Comparison of ENCODE assay signal across 20 mouse cellular contexts in the genomic region with DNA sequence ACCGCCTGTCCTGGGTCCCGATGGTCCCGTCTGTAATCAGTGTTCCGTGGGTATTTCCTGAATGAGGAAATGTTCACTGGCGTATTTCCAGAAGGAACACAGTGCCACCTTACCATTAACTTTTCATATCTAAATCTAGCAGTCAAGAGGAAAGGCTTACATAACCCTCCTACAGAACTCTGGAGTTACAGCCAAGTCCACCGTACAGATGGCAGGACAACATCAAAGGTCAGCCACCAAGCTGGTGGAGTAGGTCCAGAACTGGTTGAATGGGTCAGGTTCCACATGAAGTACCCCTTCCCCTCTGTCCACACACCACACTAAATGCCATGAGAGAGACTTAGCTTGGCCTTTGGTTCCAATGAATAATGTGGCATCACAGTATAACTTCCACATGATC.
DNase-seq lines count a peak whose midpoint lies in the region; ATAC-seq and TF ChIP-seq lines count a peak whose summit lies in the region.
"Had no signal": no experiment of that assay in that cellular context is flagged by ENCODE, and none has a peak within 500 bp of the region (broad histone marks: within the 10 kb centered on the region; RNA-seq: fewer than 3 reads in every experiment).

No protein-coding gene starts in this region.

- DNase-seq in kidney, adult 11 months, result peak; percentile 25
- DNase-seq in kidney, adult 9 months, result peak; percentile 53
- DNase-seq in kidney, postnatal 10 days, result no peak
- peak; percentile 27 for DNase-seq in lung, postnatal 0 days (ENCODE audit: low spot score)
- DNase-seq in lung, postnatal 14 days, result no peak
- peak; percentile 14 for DNase-seq in midbrain, embryonic 11.5 days (ENCODE audit: low spot score, missing footprints)
- no peak for DNase-seq in midbrain, postnatal 0 days (ENCODE audit: low spot score)
- DNase-seq: adrenal gland, postnatal 14 days; cerebellum, adult 18-20 months; cerebellum, adult 9-11 months; cerebellum, postnatal 36 days; gastrocnemius, postnatal 10 days; heart, adult 18-20 months; heart, postnatal 10 days; heart, postnatal 4 days had no signal

- TF ChIP-seq CTCF in lung, postnatal 0 days (IDR thresholded peaks at IDR 0.05), result no peak
- TF ChIP-seq CTCF in midbrain, postnatal 0 days (IDR thresholded peaks at IDR 0.05), result no peak

- H3K9me3 ChIP-seq in kidney, embryonic 15.5 days (replicated peaks), result no peaks in the 10 kb centered on the region
- no peaks in the 10 kb centered on the region for H3K9me3 ChIP-seq in lung, postnatal 0 days (ENCODE audit: low read length)
- H3K9me3 ChIP-seq in midbrain, embryonic 11.5 days (ENCODE audit: control insufficient read depth, low read length), result no peaks in the 10 kb centered on the region
- no peaks in the 10 kb centered on the region for H3K9me3 ChIP-seq in midbrain, postnatal 0 days (ENCODE audit: low read length)
- H3K9me3 ChIP-seq: embryonic facial prominence, embryonic 13.5 days; forebrain, embryonic 12.5 days; heart, embryonic 10.5 days had no signal

- no peak overlapping the region for H3K4me3 ChIP-seq in kidney, embryonic 15.5 days (replicated peaks)
- no peak overlapping the region for H3K4me3 ChIP-seq in lung, postnatal 0 days (ENCODE audit: low read depth, low read length)
- H3K4me3 ChIP-seq in midbrain, embryonic 11.5 days (ENCODE audit: low read depth, low read length), result no peak overlapping the region
- H3K4me3 ChIP-seq in midbrain, postnatal 0 days (ENCODE audit: low read depth, low read length), result no peak overlapping the region
- H3K4me3 ChIP-seq: embryonic facial prominence, embryonic 13.5 days; forebrain, embryonic 12.5 days; heart, embryonic 10.5 days had no signal

- H3K27ac ChIP-seq in kidney, embryonic 15.5 days, result no peak overlapping the region
- no peak overlapping the region for H3K27ac ChIP-seq in lung, postnatal 0 days (ENCODE audit: low read length)
- H3K27ac ChIP-seq in midbrain, embryonic 11.5 days (ENCODE audit: low read depth, low read length), result no peak overlapping the region
- no peak overlapping the region for H3K27ac ChIP-seq in midbrain, postnatal 0 days (ENCODE audit: low read depth, low read length)
- H3K27ac ChIP-seq: embryonic facial prominence, embryonic 13.5 days; forebrain, embryonic 12.5 days; heart, embryonic 10.5 days had no signal

- no peak overlapping the region for H3K9ac ChIP-seq in kidney, embryonic 15.5 days
- H3K9ac ChIP-seq in lung, postnatal 0 days (replicated peaks; ENCODE audit: low read depth), result no peak overlapping the region
- H3K9ac ChIP-seq in midbrain, embryonic 11.5 days (ENCODE audit: low read length), result no peak overlapping the region
- H3K9ac ChIP-seq in midbrain, postnatal 0 days (replicated peaks; ENCODE audit: low read length, poor library complexity, severe bottlenecking), result no peak overlapping the region
- H3K9ac ChIP-seq: embryonic facial prominence, embryonic 13.5 days; forebrain, embryonic 12.5 days had no signal

- no peaks in the 10 kb centered on the region for H3K36me3 ChIP-seq in kidney, embryonic 15.5 days
- no peaks in the 10 kb centered on the region for H3K36me3 ChIP-seq in lung, postnatal 0 days (ENCODE audit: insufficient read depth, low read length)
- no peaks in the 10 kb centered on the region for H3K36me3 ChIP-seq in midbrain, embryonic 11.5 days (ENCODE audit: control insufficient read depth, insufficient read depth, low read length)
- no peaks in the 10 kb centered on the region for H3K36me3 ChIP-seq in midbrain, postnatal 0 days (ENCODE audit: insufficient read depth, low read length)
- H3K36me3 ChIP-seq: embryonic facial prominence, embryonic 13.5 days; forebrain, embryonic 12.5 days; heart, embryonic 10.5 days had no signal

- H3K4me2 ChIP-seq in kidney, embryonic 15.5 days, result no peak overlapping the region
- no peak overlapping the region for H3K4me2 ChIP-seq in lung, postnatal 0 days (replicated peaks; ENCODE audit: low read depth, low read length)
- no peak overlapping the region for H3K4me2 ChIP-seq in midbrain, embryonic 11.5 days
- no peak overlapping the region for H3K4me2 ChIP-seq in midbrain, postnatal 0 days (ENCODE audit: low read depth, low read length, poor library complexity, severe bottlenecking)
- H3K4me2 ChIP-seq: embryonic facial prominence, embryonic 13.5 days; forebrain, embryonic 12.5 days had no signal

- H3K27me3 ChIP-seq in kidney, embryonic 15.5 days, result no peaks in the 10 kb centered on the region
- no peaks in the 10 kb centered on the region for H3K27me3 ChIP-seq in lung, postnatal 0 days (replicated peaks; ENCODE audit: insufficient read depth, low read length)
- no peaks in the 10 kb centered on the region; the same call in 1 of the 2 replicates for H3K27me3 ChIP-seq in midbrain, embryonic 11.5 days (ENCODE audit: control insufficient read depth, insufficient read depth, low read length)
- H3K27me3 ChIP-seq in midbrain, postnatal 0 days (ENCODE audit: insufficient read depth, low read length), result peaks cover 5% of the 10 kb centered on the region; the same call in 1 of the 2 replicates
- H3K27me3 ChIP-seq: embryonic facial prominence, embryonic 13.5 days had no signal

- no peak for TF ChIP-seq EP300 in lung, postnatal 0 days (IDR thresholded peaks at IDR 0.05)

- 75% methylated on average over 6 of the region's 6 CpGs for WGBS in kidney, embryonic 15.5 days
- WGBS in lung, postnatal 0 days, result 58% methylated on average over 6 of the region's 6 CpGs
- WGBS in midbrain, embryonic 11.5 days, result 89% methylated on average over 6 of the region's 6 CpGs
- WGBS in midbrain, postnatal 0 days, result 91% methylated on average over 6 of the region's 6 CpGs

- peaks cover 3% of the 10 kb centered on the region; the same call in 1 of the 2 replicates for H3K4me1 ChIP-seq in kidney, embryonic 15.5 days
- no peaks in the 10 kb centered on the region for H3K4me1 ChIP-seq in lung, postnatal 0 days (ENCODE audit: insufficient read depth, low read depth, low read length)
- peaks cover 50% of the 10 kb centered on the region for H3K4me1 ChIP-seq in midbrain, embryonic 11.5 days (ENCODE audit: control insufficient read depth, insufficient read depth, low read length)
- H3K4me1 ChIP-seq in midbrain, postnatal 0 days (ENCODE audit: insufficient read depth, low read length), result no peaks in the 10 kb centered on the region

- ATAC-seq in kidney, embryonic 15.5 days (replicated peaks; ENCODE audit: low FRiP score), result no peak
- ATAC-seq in lung, postnatal 0 days, result no peak
- ATAC-seq in midbrain, embryonic 11.5 days (ENCODE audit: low FRiP score), result no peak
- ATAC-seq in midbrain, postnatal 0 days (ENCODE audit: low FRiP score), result no peak
- ATAC-seq: forebrain, embryonic 16.5 days had no signal

Comparison
In these comparisons a context has a peak if more than half of its experiments do, and no peak if none do; other contexts are left out.
1. DNase-seq: peak in kidney, adult 11 months (single experiment), kidney, adult 9 months (single experiment), lung, postnatal 0 days (single experiment) and midbrain, embryonic 11.5 days (single experiment); none in kidney, postnatal 10 days (single experiment), lung, postnatal 14 days (single experiment) and midbrain, postnatal 0 days (single experiment).